ENCODE assay signal across 27 mouse cellular contexts in the genomic region with DNA sequence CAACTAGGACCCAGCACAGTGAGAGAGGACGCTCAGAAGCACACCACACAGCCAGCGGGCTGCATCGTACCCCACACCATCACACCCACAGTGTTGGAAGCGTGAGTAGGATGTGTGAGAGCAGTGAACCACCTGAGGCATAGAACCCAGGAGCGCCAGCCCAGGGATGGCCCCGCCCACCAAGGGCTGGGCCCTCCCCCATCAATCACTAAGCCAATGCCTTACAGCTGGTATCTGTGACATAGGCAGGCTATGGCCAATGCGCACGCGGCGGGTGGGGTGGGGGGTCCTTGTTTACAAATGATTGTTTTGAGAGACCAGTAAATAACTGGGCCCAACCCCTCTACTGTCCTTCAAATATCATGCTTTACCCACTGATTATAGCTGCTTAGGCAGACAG. TPM values are rescaled to one million over a fixed set of nuclear protein-coding genes. Genes with fewer than 3 reads are reported as not detected.
DNase-seq lines count a peak whose midpoint lies in the region; ATAC-seq and TF ChIP-seq lines count a peak whose summit lies in the region.
"Had no signal": no experiment of that assay in that cellular context is flagged by ENCODE, and none has a peak within 500 bp of the region (broad histone marks: within the 10 kb centered on the region; RNA-seq: fewer than 3 reads in every experiment).

No protein-coding gene starts in this region.

- H3K4me3 ChIP-seq in gastrocnemius, adult 2 months: no peak overlapping the region
- H3K4me3 ChIP-seq in heart, embryonic 16.5 days (ENCODE audit: low read length): no peak overlapping the region
- no peak overlapping the region for H3K4me3 ChIP-seq in midbrain, embryonic 10.5 days
- H3K4me3 ChIP-seq in midbrain, embryonic 14.5 days (replicated peaks; ENCODE audit: low read depth, low read length): no peak overlapping the region
- H3K4me3 ChIP-seq: hindbrain, embryonic 15.5 days had no signal

- ATAC-seq in heart, embryonic 16.5 days (replicated peaks; ENCODE audit: extremely low read depth, insufficient read depth, low FRiP score): no peak
- ATAC-seq in midbrain, embryonic 14.5 days (ENCODE audit: low FRiP score, low TSS enrichment): no peak
- ATAC-seq: CD4-positive, CD25-positive, alpha-beta regulatory T cell, adult 4 months; intestine, embryonic 16.5 days had no signal

- no peak overlapping the region for H3K4me2 ChIP-seq in heart, embryonic 16.5 days (ENCODE audit: low read depth, low read length)
- H3K4me2 ChIP-seq in midbrain, embryonic 14.5 days (ENCODE audit: low read length): no peak overlapping the region
- H3K4me2 ChIP-seq: hindbrain, embryonic 15.5 days; midbrain, embryonic 11.5 days had no signal

- DNase-seq in gastrocnemius, adult 2 months: no peak
- DNase-seq in gastrocnemius, adult 18-20 months (ENCODE audit: low spot score): no peak
- no peak for DNase-seq in heart, adult 11 months
- no peak for DNase-seq in midbrain, embryonic 10.5 days (ENCODE audit: low spot score)
- DNase-seq in midbrain, embryonic 14.5 days: no peak
- no peak for DNase-seq in urinary bladder, adult 18-20 months (ENCODE audit: low spot score in 2 of 2)
- DNase-seq: cerebellum, adult 2 months; gastrocnemius, postnatal 25 days; lung, adult 2 months; right cerebral cortex, postnatal 4 days had no signal

- no peaks in the 10 kb centered on the region for H3K27me3 ChIP-seq in heart, embryonic 16.5 days (ENCODE audit: control insufficient read depth, insufficient read depth, low read length)
- no peaks in the 10 kb centered on the region for H3K27me3 ChIP-seq in midbrain, embryonic 10.5 days (ENCODE audit: low read depth, poor library complexity, severe bottlenecking)
- H3K27me3 ChIP-seq in midbrain, embryonic 14.5 days (ENCODE audit: control insufficient read depth, insufficient read depth, low read length): no peaks in the 10 kb centered on the region
- H3K27me3 ChIP-seq: hindbrain, embryonic 15.5 days had no signal

- 63% methylated on average over 10 of the region's 10 CpGs for WGBS in heart, embryonic 16.5 days
- 58% methylated on average over 10 of the region's 10 CpGs for WGBS in midbrain, embryonic 10.5 days
- WGBS in midbrain, embryonic 14.5 days: 72% methylated on average over 10 of the region's 10 CpGs

- peaks cover 83% of the 10 kb centered on the region for H3K4me1 ChIP-seq in heart, embryonic 16.5 days (ENCODE audit: control insufficient read depth, insufficient read depth, low read length)
- peaks cover 42% of the 10 kb centered on the region for H3K4me1 ChIP-seq in midbrain, embryonic 10.5 days
- peaks cover 2% of the 10 kb centered on the region; the same call in 1 of the 2 replicates for H3K4me1 ChIP-seq in midbrain, embryonic 14.5 days (ENCODE audit: control insufficient read depth, insufficient read depth, low read length)

- peak overlapping the region; percentile 96 for H3K27ac ChIP-seq in gastrocnemius, adult 2 months
- H3K27ac ChIP-seq in heart, embryonic 16.5 days (ENCODE audit: low read length): 0 out of 2 replicates have a peak overlapping the region, but pooled peaks have one; percentile 2
- H3K27ac ChIP-seq in midbrain, embryonic 10.5 days (replicated peaks): 0 out of 2 replicates have a peak overlapping the region, but pooled peaks have one; percentile 28
- no peak overlapping the region for H3K27ac ChIP-seq in midbrain, embryonic 14.5 days (replicated peaks; ENCODE audit: low read depth, low read length)
- H3K27ac ChIP-seq: hindbrain, embryonic 15.5 days; kidney, postnatal 0 days; stomach, postnatal 0 days had no signal

- H3K36me3 ChIP-seq in heart, embryonic 16.5 days (ENCODE audit: control insufficient read depth, insufficient read depth): no peaks in the 10 kb centered on the region; the same call in 1 of the 2 replicates
- H3K36me3 ChIP-seq in midbrain, embryonic 10.5 days: no peaks in the 10 kb centered on the region
- H3K36me3 ChIP-seq in midbrain, embryonic 14.5 days (ENCODE audit: control insufficient read depth, insufficient read depth, low read length): no peaks in the 10 kb centered on the region
- H3K36me3 ChIP-seq: hindbrain, embryonic 15.5 days had no signal

- H3K9ac ChIP-seq in heart, embryonic 16.5 days (ENCODE audit: low read length): no peak overlapping the region
- H3K9ac ChIP-seq in midbrain, embryonic 14.5 days (replicated peaks; ENCODE audit: low read length): no peak overlapping the region
- H3K9ac ChIP-seq: hindbrain, embryonic 15.5 days had no signal

- intact Hi-C loops in gastrocnemius, adult 2 months (cut with DNase I): no loop called here

- TF ChIP-seq CTCF in gastrocnemius, adult 2 months (IDR thresholded peaks at IDR 0.05): no peak

- H3K9me3 ChIP-seq in heart, embryonic 16.5 days (replicated peaks; ENCODE audit: control insufficient read depth, low read length): no peaks in the 10 kb centered on the region
- H3K9me3 ChIP-seq in midbrain, embryonic 10.5 days (replicated peaks): no peaks in the 10 kb centered on the region
- H3K9me3 ChIP-seq in midbrain, embryonic 14.5 days (ENCODE audit: control insufficient read depth, low read length): no peaks in the 10 kb centered on the region
- H3K9me3 ChIP-seq: hindbrain, embryonic 15.5 days had no signal

RNA-seq across cellular contexts. Expression of gene Crybb3, which starts 34.5 kb away (rescaled TPM):
- total RNA-seq in gastrocnemius, adult 2 months (2021): 1 to 10 TPM in 1 of 2 experiments, under 1 TPM in 1; 0.79 to 1.0 TPM
- total RNA-seq in gastrocnemius, adult 18-20 months (2021): under 1 TPM in 1 of 2 experiments, not detected in 1; 0.31 TPM
- 0.91 and 1.1 TPM in 2 replicates for polyA plus RNA-seq in heart, embryonic 16.5 days (2015; fragmentation: Nextera tagmentation; extraction: Ambion mirVana)
- polyA plus RNA-seq in midbrain, embryonic 10.5 days (2016; fragmentation: Nextera tagmentation; extraction: Ambion mirVana): 0.40 and 2.0 TPM in 2 replicates
- polyA plus RNA-seq in midbrain, embryonic 14.5 days (2014; fragmentation: Nextera tagmentation; extraction: Ambion mirVana): 0.70 and 0.77 TPM in 2 replicates
- total RNA-seq: monocyte, adult 5-6 weeks had no signal
- polyA plus RNA-seq: CD4-positive, CD25-positive, alpha-beta regulatory T cell, adult 4 months; neural tube, embryonic 11.5 days had no signal

RNA-seq across cellular contexts. Expression of gene Crybb2, which starts 46.0 kb away (rescaled TPM):
- total RNA-seq in gastrocnemius, adult 2 months (2021): not detected
- not detected for total RNA-seq in gastrocnemius, adult 18-20 months (2021)
- not detected in 2 replicates for polyA plus RNA-seq in heart, embryonic 16.5 days (2015; fragmentation: Nextera tagmentation; extraction: Ambion mirVana)
- not detected in 2 replicates for polyA plus RNA-seq in midbrain, embryonic 10.5 days (2016; fragmentation: Nextera tagmentation; extraction: Ambion mirVana)
- polyA plus RNA-seq in midbrain, embryonic 14.5 days (2014; fragmentation: Nextera tagmentation; extraction: Ambion mirVana): not detected in 2 replicates
- total RNA-seq: adrenal gland, adult 18-20 months; adrenal gland, postnatal 4 days; gastrocnemius, postnatal 25 days; layer of hippocampus, adult 18-20 months; left cerebral cortex, postnatal 36 days; liver, adult 2 months; monocyte, adult 5-6 weeks had no signal
- polyA plus RNA-seq: CD4-positive, CD25-positive, alpha-beta regulatory T cell, adult 4 months; cerebellum, adult 2 months; forebrain, embryonic 11.5 days; frontal cortex, adult 2 months; heart, postnatal 0 days; hindbrain, embryonic 15.5 days; intestine, embryonic 16.5 days; kidney, postnatal 0 days; liver, adult 2 months; lung, adult 2 months; midbrain, embryonic 11.5 days; neural tube, embryonic 11.5 days; stomach, postnatal 0 days had no signal
